Mouse (Mus musculus): ENCODE measurements at regions not wholly inside any gene's neighbourhood (a gene's known extent, or its start where the extent isn't known, plus 50 kb on each side); places are given as distances from the start of the nearest gene placed in this dataset.

GRCm38 (mm10) chr7:130007993-130008583, 416.4 kb downstream of the Wdr11 start:
- Histone ChIP-seq H3K4me1 (ENCODE audit: control insufficient read depth, insufficient read depth, low read length) (no peaks in the 10 kb centered on the region), H3K4me3 (replicated peaks; ENCODE audit: extremely low read depth, low read depth, low read length) (no peak overlapping the region)
- no peak for TF ChIP-seq CTCF (IDR thresholded peaks at IDR 0.05; ENCODE audit: insufficient read depth, low read length)
- TF ChIP-seq POLR2A (IDR thresholded peaks at IDR 0.05; ENCODE audit: borderline replicate concordance, extremely low read depth, low read depth, low read length): no peak
- WGBS: 36% methylated on average over 6 of the region's 6 CpGs
- no peak for DNase-seq

- DNase-seq: no peak
- Histone ChIP-seq H3K4me1 (ENCODE audit: control insufficient read depth, insufficient read depth, low read length) (no peaks in the 10 kb centered on the region), H3K4me3 (replicated peaks; ENCODE audit: extremely low read depth, low read depth, low read length) (no peak overlapping the region)
- 41% methylated on average over 12 of the region's 12 CpGs for WGBS
- TF ChIP-seq CTCF (IDR thresholded peaks at IDR 0.05; ENCODE audit: insufficient read depth, low read length) (no peak), POLR2A (IDR thresholded peaks at IDR 0.05; ENCODE audit: borderline replicate concordance, extremely low read depth, low read depth, low read length) (no peak)
These were observed 417.1 kb downstream of the Wdr11 start for GRCm38 (mm10) chr7:130008591-130009418.

GRCm38 (mm10) chr7:130012067-130012466, 420.4 kb downstream of the Wdr11 start:
- Histone ChIP-seq H3K4me3 (replicated peaks; ENCODE audit: extremely low read depth, low read depth, low read length) (no peak overlapping the region), H3K4me1 (ENCODE audit: control insufficient read depth, insufficient read depth, low read length) (peaks cover 4% of the 10 kb centered on the region)
- no peak for DNase-seq
- WGBS: 69% methylated on average over 8 of the region's 8 CpGs
- TF ChIP-seq POLR2A (IDR thresholded peaks at IDR 0.05; ENCODE audit: borderline replicate concordance, extremely low read depth, low read depth, low read length) (no peak), CTCF (IDR thresholded peaks at IDR 0.05; ENCODE audit: insufficient read depth, low read length) (no peak)

GRCm38 (mm10) chr7:130013109-130013508, 421.4 kb downstream of the Wdr11 start:
- TF ChIP-seq POLR2A (IDR thresholded peaks at IDR 0.05; ENCODE audit: borderline replicate concordance, extremely low read depth, low read depth, low read length) (no peak), CTCF (IDR thresholded peaks at IDR 0.05; ENCODE audit: insufficient read depth, low read length) (no peak)
- Histone ChIP-seq H3K4me3 (replicated peaks; ENCODE audit: extremely low read depth, low read depth, low read length) (no peak overlapping the region), H3K4me1 (ENCODE audit: control insufficient read depth, insufficient read depth, low read length) (peaks cover 4% of the 10 kb centered on the region)
- WGBS: 84% methylated on average over 6 of the region's 6 CpGs
- DNase-seq: no peak

GRCm38 (mm10) chr7:130014609-130015008, 422.9 kb downstream of the Wdr11 start:
- H3K4me1 ChIP-seq (ENCODE audit: control insufficient read depth, insufficient read depth, low read length): peaks cover 4% of the 10 kb centered on the region
- H3K4me3 ChIP-seq (replicated peaks; ENCODE audit: extremely low read depth, low read depth, low read length): no peak overlapping the region
- WGBS: 54% methylated on average over 10 of the region's 10 CpGs
- TF ChIP-seq POLR2A (IDR thresholded peaks at IDR 0.05; ENCODE audit: borderline replicate concordance, extremely low read depth, low read depth, low read length): no peak
- TF ChIP-seq CTCF (IDR thresholded peaks at IDR 0.05; ENCODE audit: insufficient read depth, low read length): no peak
- no peak for DNase-seq

- Histone ChIP-seq H3K4me1 (ENCODE audit: control insufficient read depth, insufficient read depth, low read length) (peaks cover 4% of the 10 kb centered on the region), H3K4me3 (replicated peaks; ENCODE audit: extremely low read depth, low read depth, low read length) (no peak overlapping the region)
- no peak for DNase-seq
- no peak for TF ChIP-seq POLR2A (IDR thresholded peaks at IDR 0.05; ENCODE audit: borderline replicate concordance, extremely low read depth, low read depth, low read length)
- 29% methylated on average over 5 of the region's 5 CpGs for WGBS
These were observed 423.8 kb downstream of the Wdr11 start for GRCm38 (mm10) chr7:130015375-130016014.

GRCm38 (mm10) chr7:130016015-130016874, 424.6 kb downstream of the Wdr11 start:
- DNase-seq: peak; percentile 34
- TF ChIP-seq CTCF (IDR thresholded peaks at IDR 0.05; ENCODE audit: insufficient read depth, low read length): no peak
- no peak for TF ChIP-seq POLR2A (IDR thresholded peaks at IDR 0.05; ENCODE audit: borderline replicate concordance, extremely low read depth, low read depth, low read length)
- Histone ChIP-seq H3K4me1 (ENCODE audit: control insufficient read depth, insufficient read depth, low read length) (peaks cover 4% of the 10 kb centered on the region), H3K4me3 (replicated peaks; ENCODE audit: extremely low read depth, low read depth, low read length) (no peak overlapping the region)
- WGBS: 44% methylated on average over 17 of the region's 17 CpGs

GRCm38 (mm10) chr7:130018891-130019290, 427.2 kb downstream of the Wdr11 start:
- no peak for DNase-seq
- WGBS: 49% methylated on average over 4 of the region's 4 CpGs
- no peak overlapping the region for H3K4me3 ChIP-seq (replicated peaks; ENCODE audit: extremely low read depth, low read depth, low read length)
- peaks cover 4% of the 10 kb centered on the region for H3K4me1 ChIP-seq (ENCODE audit: control insufficient read depth, insufficient read depth, low read length)
- TF ChIP-seq CTCF (IDR thresholded peaks at IDR 0.05; ENCODE audit: insufficient read depth, low read length): no peak
- no peak for TF ChIP-seq POLR2A (IDR thresholded peaks at IDR 0.05; ENCODE audit: borderline replicate concordance, extremely low read depth, low read depth, low read length)

GRCm38 (mm10) chr7:130028945-130029344, 437.3 kb downstream of the Wdr11 start:
- TF ChIP-seq CTCF (IDR thresholded peaks at IDR 0.05; ENCODE audit: insufficient read depth, low read length) (no peak), POLR2A (IDR thresholded peaks at IDR 0.05; ENCODE audit: borderline replicate concordance, extremely low read depth, low read depth, low read length) (no peak)
- Histone ChIP-seq H3K4me3 (replicated peaks; ENCODE audit: extremely low read depth, low read depth, low read length) (no peak overlapping the region), H3K4me1 (ENCODE audit: control insufficient read depth, insufficient read depth, low read length) (peaks cover 6% of the 10 kb centered on the region)
- DNase-seq: no peak
